Mouse (Mus musculus) thymus, adult 2 months (tissue): Measurements from ENCODE around the gene Hsd11b1. TPM values are rescaled to one million over a fixed set of nuclear protein-coding genes. Genes with fewer than 3 reads are reported as not detected.

Source experiments
- DNase-seq: peaks from one replicate; pipeline ENCODE4 v3.0.0; 2021
- H3K27ac ChIP-seq: fragments of 200-500 bp; 2 replicates; pipeline ENCODE4 v1.5.1; 2012; ENCODE audit warnings: low read length, control low read depth; ENCODE audit not compliant: control insufficient read depth, insufficient read depth
- H3K27me3 ChIP-seq: fragments of 200-500 bp; 2 replicates; pipeline ENCODE4 v1.6.1; 2012; ENCODE audit warnings: mild to moderate bottlenecking, low read length, moderate library complexity, mixed read lengths; ENCODE audit not compliant: control insufficient read depth, insufficient read depth
- H3K36me3 ChIP-seq: fragments of 200-500 bp; 2 replicates; pipeline ENCODE4 v1.6.1; 2012; ENCODE audit warnings: mild to moderate bottlenecking, low read length, moderate library complexity; ENCODE audit not compliant: control insufficient read depth, insufficient read depth
- H3K4me1 ChIP-seq: fragments of 200-500 bp; replicated peaks from 2 replicates; pipeline ENCODE4 v1.6.1; 2012; ENCODE audit warnings: low read length; ENCODE audit not compliant: control insufficient read depth, insufficient read depth
- H3K4me3 ChIP-seq: fragments of 200-500 bp; 2 replicates; pipeline ENCODE4 v1.5.1; 2012; ENCODE audit warnings: mild to moderate bottlenecking, low read length, control low read depth, moderate library complexity; ENCODE audit not compliant: control insufficient read depth, insufficient read depth
- CTCF ChIP-seq: fragments of 200-500 bp; IDR thresholded peaks from 2 replicates; pipeline ENCODE4 v1.5.1; 2012; ENCODE audit warnings: mild to moderate bottlenecking, control low read depth, low read length, moderate library complexity, borderline replicate concordance; ENCODE audit not compliant: control insufficient read depth, poor library complexity, insufficient read depth; ENCODE audit errors: extremely low read depth
- POLR2A ChIP-seq: fragments of 200-500 bp; IDR thresholded peaks from 2 replicates; pipeline ENCODE4 v1.6.1; 2012; ENCODE audit warnings: mild to moderate bottlenecking, low read length, control low read depth, moderate library complexity; ENCODE audit not compliant: control insufficient read depth, poor library complexity, insufficient read depth; ENCODE audit errors: extremely low read depth
- WGBS: fragments of 180-500 bp; shearing (Covaris S2); methylation state at CpG from one replicate; pipeline ENCODE4 v1.1.7; 2018; 5-methylcytosine and 5-hydroxymethylcytosine counted together
- polyA plus RNA-seq: library from polyadenylated mRNA; depleted of rRNA; stranded (reverse); fragments of >200 nt; gene quantifications from 2 replicates; pipeline ENCODE4 v1.2.3, GENCODE M21; 2012

Gene Hsd11b1
- polyA plus RNA-seq, 1 experiment, result 59.6 TPM

GRCm38 (mm10) chr1:193244235-193244634, 19.6 kb downstream of the Hsd11b1 start:
- Histone ChIP-seq H3K27ac (no peak overlapping the region), H3K36me3 (peaks cover 13% of the 10 kb centered on the region), H3K4me1 (peaks cover 11% of the 10 kb centered on the region), H3K4me3 (no peak overlapping the region), H3K27me3 (no peaks in the 10 kb centered on the region)
- DNase-seq, result no peak
- TF ChIP-seq CTCF, result no peak
- TF ChIP-seq POLR2A, result no peak
- WGBS, result 93% methylated on average over 6 of the region's 6 CpGs

- H3K27me3 ChIP-seq, result no peaks in the 10 kb centered on the region
- peaks cover 13% of the 10 kb centered on the region for H3K36me3 ChIP-seq
- H3K4me3 ChIP-seq, result no peak overlapping the region
- no peak for DNase-seq
- H3K4me1 ChIP-seq, result peaks cover 11% of the 10 kb centered on the region
- TF ChIP-seq POLR2A (no peak), CTCF (no peak)
- no peak overlapping the region for H3K27ac ChIP-seq
- WGBS, result 79% methylated on average over 10 of the region's 10 CpGs
Observed at GRCm38 (mm10) chr1:193243571-193244193, 20.2 kb downstream of the Hsd11b1 start.

GRCm38 (mm10) chr1:193242863-193243262, 21.0 kb downstream of the Hsd11b1 start:
- peaks cover 17% of the 10 kb centered on the region for H3K36me3 ChIP-seq
- TF ChIP-seq CTCF, result no peak
- TF ChIP-seq POLR2A, result no peak
- H3K4me3 ChIP-seq, result no peak overlapping the region
- no peak overlapping the region for H3K27ac ChIP-seq
- 35% methylated on average over 4 of the region's 4 CpGs for WGBS
- no peak for DNase-seq
- no peaks in the 10 kb centered on the region for H3K27me3 ChIP-seq
- peaks cover 11% of the 10 kb centered on the region for H3K4me1 ChIP-seq

- Histone ChIP-seq H3K27ac (no peak overlapping the region), H3K4me3 (no peak overlapping the region), H3K27me3 (no peaks in the 10 kb centered on the region), H3K4me1 (peaks cover 11% of the 10 kb centered on the region), H3K36me3 (peaks cover 17% of the 10 kb centered on the region)
- no peak for DNase-seq
- WGBS, result 82% methylated on average over 8 of the region's 8 CpGs
- TF ChIP-seq POLR2A (no peak), CTCF (no peak)
Observed at GRCm38 (mm10) chr1:193242238-193242637, 21.6 kb downstream of the Hsd11b1 start.

GRCm38 (mm10) chr1:193241436-193241835, 22.4 kb downstream of the Hsd11b1 start:
- 97% methylated on average over 4 of the region's 4 CpGs for WGBS
- Histone ChIP-seq H3K4me3 (no peak overlapping the region), H3K4me1 (peaks cover 11% of the 10 kb centered on the region), H3K36me3 (peaks cover 17% of the 10 kb centered on the region), H3K27ac (no peak overlapping the region), H3K27me3 (no peaks in the 10 kb centered on the region)
- DNase-seq, result no peak
- TF ChIP-seq POLR2A (no peak), CTCF (no peak)

GRCm38 (mm10) chr1:193238426-193238825, 25.4 kb downstream of the Hsd11b1 start:
- Histone ChIP-seq H3K36me3 (peaks cover 17% of the 10 kb centered on the region), H3K4me1 (peaks cover 11% of the 10 kb centered on the region), H3K27ac (no peak overlapping the region), H3K4me3 (no peak overlapping the region), H3K27me3 (no peaks in the 10 kb centered on the region)
- DNase-seq, result no peak
- WGBS, result 79% methylated on average over 4 of the region's 4 CpGs
- TF ChIP-seq CTCF, result no peak
- no peak for TF ChIP-seq POLR2A

GRCm38 (mm10) chr1:193234930-193235329, 28.9 kb downstream of the Hsd11b1 start:
- no peak overlapping the region for H3K27ac ChIP-seq
- peaks cover 8% of the 10 kb centered on the region for H3K4me1 ChIP-seq
- 94% methylated on average over 7 of the region's 7 CpGs for WGBS
- no peak overlapping the region for H3K4me3 ChIP-seq
- H3K27me3 ChIP-seq, result no peaks in the 10 kb centered on the region
- DNase-seq, result no peak
- H3K36me3 ChIP-seq, result peaks cover 6% of the 10 kb centered on the region
- TF ChIP-seq POLR2A, result no peak
- no peak for TF ChIP-seq CTCF
